Mouse (Mus musculus): Measurements from ENCODE around the gene Arsj. TPM values are rescaled to one million over a fixed set of nuclear protein-coding genes. Genes with fewer than 3 reads are reported as not detected.

The Arsj gene
- polyA plus RNA-seq, 1 experiment: not detected

- Histone ChIP-seq H3K9me3 (peaks cover 12% of the 10 kb centered on the region), H3K4me3 (replicated peaks) (no peak overlapping the region), H3K4me1 (no peaks in the 10 kb centered on the region), H3K36me3 (replicated peaks; ENCODE audit: low read length) (no peaks in the 10 kb centered on the region), H3K27me3 (replicated peaks) (peaks cover 8% of the 10 kb centered on the region)
- no peak for TF ChIP-seq FLI1 (IDR thresholded peaks at IDR 0.05; ENCODE audit: low read length)
- TF ChIP-seq GATA1 (IDR thresholded peaks at IDR 0.05; ENCODE audit: borderline replicate concordance, low read length): no peak
These were observed 1.1 kb downstream of the Arsj start for GRCm38 (mm10) chr3:126364555-126364954.

- Histone ChIP-seq H3K27me3 (replicated peaks) (no peaks in the 10 kb centered on the region), H3K9me3 (no peaks in the 10 kb centered on the region; the same call in none of the 2 replicates), H3K4me1 (no peaks in the 10 kb centered on the region), H3K36me3 (replicated peaks; ENCODE audit: low read length) (no peaks in the 10 kb centered on the region), H3K4me3 (replicated peaks) (no peak overlapping the region)
- TF ChIP-seq FLI1 (IDR thresholded peaks at IDR 0.05; ENCODE audit: low read length) (no peak), GATA1 (IDR thresholded peaks at IDR 0.05; ENCODE audit: borderline replicate concordance, low read length) (no peak)
These were observed 7.1 kb downstream of the Arsj start for GRCm38 (mm10) chr3:126370571-126370970.

GRCm38 (mm10) chr3:126372815-126373545 is 9.5 kb downstream of the Arsj start:
- H3K27me3 ChIP-seq (replicated peaks): no peaks in the 10 kb centered on the region
- H3K4me1 ChIP-seq: no peaks in the 10 kb centered on the region
- no peaks in the 10 kb centered on the region; the same call in 1 of the 2 replicates for H3K9me3 ChIP-seq
- H3K4me3 ChIP-seq (replicated peaks): no peak overlapping the region
- H3K36me3 ChIP-seq (replicated peaks; ENCODE audit: low read length): no peaks in the 10 kb centered on the region
- TF ChIP-seq FLI1 (IDR thresholded peaks at IDR 0.05; ENCODE audit: low read length): no peak
- TF ChIP-seq GATA1 (IDR thresholded peaks at IDR 0.05; ENCODE audit: borderline replicate concordance, low read length): no peak

GRCm38 (mm10) chr3:126373721-126374120 is 10.2 kb downstream of the Arsj start:
- H3K36me3 ChIP-seq (replicated peaks; ENCODE audit: low read length): no peaks in the 10 kb centered on the region
- no peak overlapping the region for H3K4me3 ChIP-seq (replicated peaks)
- H3K4me1 ChIP-seq: no peaks in the 10 kb centered on the region
- TF ChIP-seq GATA1 (IDR thresholded peaks at IDR 0.05; ENCODE audit: borderline replicate concordance, low read length) (no peak), FLI1 (IDR thresholded peaks at IDR 0.05; ENCODE audit: low read length) (no peak)
- no peaks in the 10 kb centered on the region; the same call in 1 of the 2 replicates for H3K9me3 ChIP-seq
- no peaks in the 10 kb centered on the region for H3K27me3 ChIP-seq (replicated peaks)

GRCm38 (mm10) chr3:126379252-126379651 is 15.8 kb downstream of the Arsj start:
- Histone ChIP-seq H3K9me3 (peaks cover 7% of the 10 kb centered on the region; the same call in 1 of the 2 replicates), H3K4me3 (replicated peaks) (no peak overlapping the region), H3K36me3 (replicated peaks; ENCODE audit: low read length) (no peaks in the 10 kb centered on the region), H3K4me1 (no peaks in the 10 kb centered on the region), H3K27me3 (replicated peaks) (no peaks in the 10 kb centered on the region)
- TF ChIP-seq GATA1 (IDR thresholded peaks at IDR 0.05; ENCODE audit: borderline replicate concordance, low read length) (no peak), FLI1 (IDR thresholded peaks at IDR 0.05; ENCODE audit: low read length) (no peak)

GRCm38 (mm10) chr3:126379702-126380101 is 16.2 kb downstream of the Arsj start:
- Histone ChIP-seq H3K4me1 (no peaks in the 10 kb centered on the region), H3K36me3 (replicated peaks; ENCODE audit: low read length) (no peaks in the 10 kb centered on the region), H3K27me3 (replicated peaks) (no peaks in the 10 kb centered on the region), H3K4me3 (replicated peaks) (no peak overlapping the region), H3K9me3 (peaks cover 7% of the 10 kb centered on the region; the same call in 1 of the 2 replicates)
- TF ChIP-seq GATA1 (IDR thresholded peaks at IDR 0.05; ENCODE audit: borderline replicate concordance, low read length): no peak
- no peak for TF ChIP-seq FLI1 (IDR thresholded peaks at IDR 0.05; ENCODE audit: low read length)

- TF ChIP-seq FLI1 (IDR thresholded peaks at IDR 0.05; ENCODE audit: low read length) (no peak), GATA1 (IDR thresholded peaks at IDR 0.05; ENCODE audit: borderline replicate concordance, low read length) (no peak)
- H3K9me3 ChIP-seq: peaks cover 7% of the 10 kb centered on the region; the same call in 1 of the 2 replicates
- H3K4me3 ChIP-seq (replicated peaks): no peak overlapping the region
- H3K36me3 ChIP-seq (replicated peaks; ENCODE audit: low read length): no peaks in the 10 kb centered on the region
- no peaks in the 10 kb centered on the region for H3K27me3 ChIP-seq (replicated peaks)
- H3K4me1 ChIP-seq: no peaks in the 10 kb centered on the region
These were observed 19.8 kb downstream of the Arsj start for GRCm38 (mm10) chr3:126383276-126383675.

GRCm38 (mm10) chr3:126384657-126385438 is 21.4 kb downstream of the Arsj start:
- no peak for TF ChIP-seq GATA1 (IDR thresholded peaks at IDR 0.05; ENCODE audit: borderline replicate concordance, low read length)
- TF ChIP-seq FLI1 (IDR thresholded peaks at IDR 0.05; ENCODE audit: low read length): no peak
- Histone ChIP-seq H3K36me3 (replicated peaks; ENCODE audit: low read length) (no peaks in the 10 kb centered on the region), H3K4me3 (replicated peaks) (no peak overlapping the region), H3K27me3 (replicated peaks) (no peaks in the 10 kb centered on the region), H3K4me1 (no peaks in the 10 kb centered on the region), H3K9me3 (peaks cover 7% of the 10 kb centered on the region; the same call in 1 of the 2 replicates)

- TF ChIP-seq FLI1 (IDR thresholded peaks at IDR 0.05; ENCODE audit: low read length) (no peak), GATA1 (IDR thresholded peaks at IDR 0.05; ENCODE audit: borderline replicate concordance, low read length) (no peak)
- Histone ChIP-seq H3K4me3 (replicated peaks) (no peak overlapping the region), H3K9me3 (peaks cover 3% of the 10 kb centered on the region; the same call in 1 of the 2 replicates), H3K36me3 (replicated peaks; ENCODE audit: low read length) (no peaks in the 10 kb centered on the region), H3K27me3 (replicated peaks) (no peaks in the 10 kb centered on the region), H3K4me1 (peaks cover 6% of the 10 kb centered on the region; the same call in 1 of the 2 replicates)
These were observed 34.0 kb downstream of the Arsj start for GRCm38 (mm10) chr3:126397451-126397850.

Measured in megakaryocyte, embryonic 14.5 days (primary cell).